Mouse (Mus musculus): Measurements from ENCODE around the gene Rbms3.

Rbms3 gene

GRCm38 (mm10) chr9:116639597-116640301 is 990.0 kb downstream of the Rbms3 start:
- DNase-seq (ENCODE audit: extremely low spot score) = peak; percentile 33

DNA sequence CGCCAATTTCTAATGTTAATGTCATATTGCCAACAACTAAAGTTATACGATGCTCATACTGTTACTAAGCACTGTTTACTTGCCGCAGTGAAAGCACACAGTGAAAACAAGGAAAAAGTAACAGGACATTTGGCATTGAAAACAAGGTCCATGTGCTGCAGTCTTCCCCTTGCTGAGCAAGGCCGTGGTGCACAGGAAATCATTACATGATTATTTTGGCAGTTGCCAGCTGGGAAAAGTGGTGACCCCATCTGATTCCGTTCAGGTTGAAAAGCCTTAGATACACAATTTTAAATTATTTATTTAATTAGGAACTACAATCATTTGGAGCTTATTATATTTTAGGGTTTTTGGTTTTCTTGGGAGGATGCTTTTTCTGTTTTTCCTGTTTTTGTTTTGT is 995.9 kb downstream of the Rbms3 start:
- no peak for DNase-seq (ENCODE audit: extremely low spot score)

- no peak for DNase-seq (ENCODE audit: extremely low spot score)
Measured at GRCm38 (mm10) chr9:116633075-116633474, 996.6 kb downstream of the Rbms3 start.

GRCm38 (mm10) chr9:116631816-116632215 is 997.9 kb downstream of the Rbms3 start:
- DNase-seq (ENCODE audit: extremely low spot score) = no peak

GRCm38 (mm10) chr9:116630805-116631204 is 998.9 kb downstream of the Rbms3 start:
- no peak for DNase-seq (ENCODE audit: extremely low spot score)

DNA sequence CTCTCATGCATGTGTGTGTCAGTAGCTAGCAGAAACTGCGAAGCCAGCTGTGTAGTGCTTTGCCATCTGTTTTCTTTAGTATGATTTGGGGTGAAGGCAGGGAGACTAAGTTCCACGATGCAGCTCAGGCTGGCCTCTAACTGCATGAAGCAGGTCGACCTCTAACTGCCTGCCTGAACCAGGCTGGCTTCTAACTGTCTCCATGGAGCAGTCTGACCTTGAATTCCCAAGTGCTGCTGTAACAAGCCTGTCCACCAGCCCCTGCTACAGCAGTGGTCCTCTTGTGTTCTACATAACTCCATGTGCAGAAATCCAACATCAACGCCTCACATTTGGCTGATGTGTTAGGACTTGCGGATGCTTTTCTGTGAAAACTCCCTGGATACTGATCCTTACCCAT is 1009.3 kb downstream of the Rbms3 start:
- DNase-seq (ENCODE audit: extremely low spot score) = no peak

DNA sequence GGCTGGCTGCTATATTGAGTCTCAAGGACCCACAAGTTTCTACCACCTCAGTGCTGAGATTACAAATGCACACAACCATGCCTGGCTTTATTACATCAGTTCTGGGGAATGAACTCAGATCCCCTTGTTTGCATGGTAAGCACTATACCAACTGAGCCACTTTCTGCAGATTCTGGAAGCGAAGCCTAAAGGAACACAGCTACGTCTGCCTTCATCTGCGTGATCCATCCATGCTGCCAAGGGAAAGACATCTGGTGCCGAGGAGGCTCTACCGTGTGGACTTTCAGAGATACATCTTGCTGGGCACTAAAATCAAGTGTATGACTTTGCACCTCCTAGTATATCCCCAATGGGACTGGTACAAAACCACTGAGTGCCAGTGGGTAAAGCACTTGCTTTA is 1010.8 kb downstream of the Rbms3 start:
- DNase-seq (ENCODE audit: extremely low spot score) = no peak

DNA sequence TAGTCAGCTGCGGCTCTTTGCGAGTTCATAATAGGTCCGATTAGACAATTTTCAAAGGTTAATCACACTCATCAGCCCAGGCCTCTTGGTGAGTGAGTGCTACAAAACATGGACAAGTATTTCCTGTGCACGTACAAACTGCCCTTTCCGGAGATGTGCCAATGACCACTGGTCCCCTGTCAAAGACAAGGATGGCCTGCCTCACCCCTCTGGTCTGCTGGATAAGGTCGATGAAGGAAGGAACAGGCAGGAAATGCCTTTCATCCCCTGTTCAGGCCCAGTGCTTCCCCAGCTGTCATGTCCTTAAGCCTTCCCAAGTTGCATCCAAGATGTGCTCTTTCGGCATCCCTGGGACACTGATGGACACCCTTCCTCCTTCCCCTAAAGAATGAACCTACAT is 1016.4 kb downstream of the Rbms3 start:
- no peak for DNase-seq (ENCODE audit: extremely low spot score)

DNA sequence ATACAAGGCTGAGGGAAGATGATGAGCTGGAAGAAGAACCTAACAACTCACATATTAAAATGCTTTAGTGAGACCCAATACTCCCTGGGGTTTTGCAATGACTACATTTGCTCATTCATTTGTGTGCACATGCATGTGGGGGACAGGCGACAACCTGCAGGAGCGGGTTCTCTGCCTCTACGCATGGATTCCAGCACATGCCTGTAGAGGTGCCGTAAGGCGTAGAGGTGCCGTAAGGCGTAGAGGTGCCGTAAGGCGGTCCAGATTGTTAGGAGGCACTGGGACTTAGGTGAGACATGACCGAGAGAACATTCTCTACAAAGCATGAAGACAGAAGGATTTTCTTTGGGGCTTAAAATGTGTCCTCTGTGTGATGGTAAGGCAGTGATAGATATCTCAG is 1033.7 kb downstream of the Rbms3 start:
- no peak for DNase-seq (ENCODE audit: extremely low spot score)

GRCm38 (mm10) chr9:116592486-116592885 is 1037.2 kb downstream of the Rbms3 start:
- DNase-seq (ENCODE audit: extremely low spot score) = no peak

- no peak for DNase-seq (ENCODE audit: extremely low spot score)
Measured at GRCm38 (mm10) chr9:116591071-116591470, 1038.6 kb downstream of the Rbms3 start.

DNA sequence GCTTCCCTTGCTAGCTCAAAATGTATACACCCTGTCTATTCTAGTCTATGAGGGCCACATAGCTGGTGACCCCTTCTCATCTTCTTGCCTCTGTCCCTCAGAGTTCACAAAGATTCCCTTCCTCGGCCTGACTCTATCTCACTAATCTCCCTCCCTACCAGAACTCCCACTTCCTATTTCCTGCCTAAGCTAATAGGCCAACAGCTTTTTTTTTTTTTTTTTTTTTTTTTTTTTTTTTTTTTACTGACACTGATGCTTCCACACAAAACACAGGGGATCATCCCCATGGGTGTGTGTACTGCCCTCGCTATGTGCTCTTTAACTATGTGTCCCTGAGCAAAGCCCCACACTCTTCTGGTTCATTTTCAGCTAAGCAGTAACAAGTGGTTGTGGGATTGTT is 1060.0 kb downstream of the Rbms3 start:
- no peak for DNase-seq (ENCODE audit: extremely low spot score)

DNA sequence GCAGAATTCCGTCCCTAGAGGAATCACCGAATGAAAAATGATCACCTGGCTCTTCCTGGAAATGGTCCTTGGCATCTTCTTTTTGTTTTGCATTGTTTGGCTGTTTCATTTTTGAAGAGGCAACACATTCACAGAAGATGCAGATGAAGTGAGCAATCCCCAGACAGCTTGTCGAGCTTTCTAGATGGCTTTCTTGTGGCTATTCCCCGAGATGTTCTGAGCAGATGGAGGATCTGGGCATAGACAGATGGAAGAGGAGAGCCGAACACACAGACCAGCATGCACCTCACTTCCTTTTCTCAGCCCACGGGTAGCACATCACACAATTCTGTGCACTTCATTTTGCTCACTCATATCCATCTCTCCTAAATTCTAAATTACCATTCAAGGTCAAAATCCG is 1063.0 kb downstream of the Rbms3 start:
- DNase-seq (ENCODE audit: extremely low spot score) = no peak

DNA sequence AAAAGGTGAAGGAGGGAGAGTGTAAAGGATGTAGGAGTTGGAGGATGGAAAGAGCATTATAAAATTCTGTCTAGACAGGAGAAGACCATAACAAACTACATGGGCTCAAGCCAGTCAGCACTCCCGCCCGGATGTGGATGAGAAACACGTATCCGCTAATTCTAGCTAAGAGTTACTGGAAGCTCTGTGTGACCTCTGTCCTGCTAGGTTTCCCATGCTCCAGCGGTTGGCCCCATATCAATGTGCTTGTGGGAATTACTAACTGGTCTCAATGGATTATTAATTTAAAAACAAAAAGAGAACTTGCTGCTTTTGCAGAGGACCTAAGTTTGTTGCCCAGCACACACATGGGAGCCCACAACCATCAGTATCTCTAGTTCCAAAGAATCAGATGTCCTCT is 1071.9 kb downstream of the Rbms3 start:
- DNase-seq (ENCODE audit: extremely low spot score) = no peak

- peak; percentile 36 for DNase-seq (ENCODE audit: extremely low spot score)
Measured at GRCm38 (mm10) chr9:116556641-116557040, 1073.1 kb downstream of the Rbms3 start.

DNA sequence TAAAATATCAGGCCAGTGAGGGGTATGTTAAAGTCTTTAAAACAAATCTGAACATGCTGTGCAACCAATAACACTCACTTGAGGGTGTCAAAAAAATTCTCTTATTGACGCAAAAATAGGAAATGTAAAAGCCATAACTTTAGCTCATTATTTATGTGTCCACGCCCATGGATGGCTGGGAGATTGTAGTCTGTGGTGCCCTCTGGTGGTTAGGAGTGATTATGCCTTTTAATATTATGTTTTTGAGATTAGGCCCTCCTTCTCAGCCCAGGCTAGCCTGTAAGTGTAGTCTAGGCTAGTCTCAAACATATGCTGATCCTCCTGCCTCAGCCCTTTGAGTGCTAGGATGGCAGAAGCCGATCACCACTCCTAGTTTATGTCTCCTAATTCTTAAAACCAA is 1076.5 kb downstream of the Rbms3 start:
- no peak for DNase-seq (ENCODE audit: extremely low spot score)

GRCm38 (mm10) chr9:116546156-116546555 is 1083.6 kb downstream of the Rbms3 start:
- DNase-seq (ENCODE audit: extremely low spot score) = no peak

DNA sequence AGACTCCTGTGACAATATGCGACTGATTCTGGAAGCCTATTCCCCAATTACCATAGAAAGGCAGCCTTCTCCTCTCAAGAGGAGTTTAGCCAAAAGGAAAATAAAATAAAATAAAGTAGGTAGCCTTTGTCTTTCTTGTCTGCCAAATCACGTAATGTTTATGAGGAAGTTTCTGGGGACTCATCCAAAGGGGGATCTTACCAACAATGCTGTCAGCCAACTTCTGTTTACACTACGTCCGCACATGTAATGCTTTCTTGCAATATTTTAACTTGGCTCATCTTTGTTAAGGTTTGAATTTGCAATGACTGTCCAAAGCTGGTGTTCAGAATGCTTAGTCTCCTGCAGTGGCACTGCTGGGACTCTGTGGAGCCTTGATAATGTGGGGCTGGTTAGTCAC is 1086.9 kb downstream of the Rbms3 start:
- DNase-seq (ENCODE audit: extremely low spot score) = no peak

DNA sequence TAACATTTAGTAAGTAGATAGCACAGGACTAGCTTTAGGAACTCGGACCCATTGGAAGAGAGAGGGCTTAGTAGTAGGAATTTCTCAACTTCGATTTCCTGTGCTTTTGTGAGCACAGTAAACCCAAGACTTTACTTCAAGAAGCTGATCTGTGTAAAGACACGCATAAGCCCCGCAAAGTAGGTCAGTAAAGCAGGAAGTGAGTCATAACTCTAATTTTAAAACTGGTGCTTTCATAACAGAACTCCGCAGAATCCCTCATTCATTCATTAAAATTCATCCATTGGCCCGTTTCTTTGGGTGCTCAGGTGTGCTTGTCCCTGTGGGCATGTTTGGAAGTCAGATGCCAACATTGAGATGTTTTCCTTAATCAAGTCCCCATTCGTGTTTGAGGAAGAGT is 1087.7 kb downstream of the Rbms3 start:
- DNase-seq (ENCODE audit: extremely low spot score) = no peak

DNA sequence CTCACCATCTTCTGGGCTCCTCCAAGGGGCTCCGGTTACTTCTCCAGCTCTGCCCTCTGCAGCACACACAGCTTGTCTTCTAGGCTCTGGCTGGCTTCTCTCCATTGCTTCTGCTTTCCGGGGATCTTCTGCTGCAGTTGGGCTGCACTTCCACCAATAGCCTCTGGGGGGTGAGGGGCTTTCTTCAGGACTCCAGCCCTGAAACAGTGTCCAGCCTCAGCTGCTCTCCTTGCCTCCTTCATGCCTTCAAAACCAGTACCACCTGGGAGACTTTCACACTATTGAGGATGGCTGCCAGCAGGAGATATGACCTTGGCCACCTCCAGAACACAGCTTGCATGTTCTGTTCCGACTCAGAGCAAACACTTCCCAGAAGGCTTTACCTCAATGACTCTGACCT is 1094.0 kb downstream of the Rbms3 start:
- DNase-seq (ENCODE audit: extremely low spot score) = peak; percentile 33

DNA sequence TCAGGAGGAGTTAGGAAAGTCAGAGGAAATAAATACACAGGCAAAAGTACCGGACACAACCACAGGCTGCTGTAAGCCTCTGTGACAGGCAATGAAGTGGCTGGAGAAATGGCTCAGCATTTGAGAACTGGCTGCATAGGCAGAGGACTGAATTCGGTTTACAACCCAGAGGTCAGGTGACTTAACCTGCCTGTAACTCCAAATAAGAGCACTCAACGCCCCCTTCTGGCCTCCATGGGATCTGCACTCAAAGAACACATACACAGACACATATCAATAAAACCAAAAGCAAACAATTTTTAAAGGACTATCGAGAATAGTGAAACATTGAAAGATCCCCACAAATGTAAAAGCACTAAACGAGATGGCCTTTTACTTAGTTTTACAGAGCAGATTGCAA is 1096.3 kb downstream of the Rbms3 start:
- no peak for DNase-seq (ENCODE audit: extremely low spot score)

- DNase-seq (ENCODE audit: extremely low spot score) = no peak
Measured at GRCm38 (mm10) chr9:116531121-116531520, 1098.6 kb downstream of the Rbms3 start.

GRCm38 (mm10) chr9:116524386-116524785 is 1105.3 kb downstream of the Rbms3 start:
- DNase-seq (ENCODE audit: extremely low spot score) = no peak
